Comparison of ENCODE assay signal across 10 mouse cellular contexts in the genomic region with DNA sequence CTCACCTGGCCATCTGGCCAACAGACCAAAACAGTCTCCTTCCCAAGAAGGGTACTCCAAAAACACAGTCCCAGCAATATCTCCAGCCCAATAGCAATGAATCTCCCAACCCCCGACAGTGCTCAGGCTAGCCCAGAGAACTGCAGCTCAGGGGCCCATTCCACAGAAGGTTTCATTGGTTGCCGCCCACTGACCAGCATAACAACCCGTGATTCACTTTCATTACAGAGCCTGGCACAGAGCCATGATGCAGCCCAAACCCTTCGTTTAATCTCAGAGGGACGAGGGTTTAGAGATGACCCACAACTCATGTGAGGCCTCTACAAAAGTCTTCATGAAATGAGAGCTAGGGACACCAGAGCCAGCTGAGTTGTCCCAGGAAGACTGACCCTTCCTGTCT.
"Had no signal": no experiment of that assay in that cellular context is flagged by ENCODE, and none has a peak within 500 bp of the region (broad histone marks: within the 10 kb centered on the region; RNA-seq: fewer than 3 reads in every experiment).

No protein-coding gene starts in this region.

- H3K27ac ChIP-seq: limb, embryonic 15.5 days; liver, embryonic 12.5 days; neural tube, embryonic 12.5 days had no signal

- H3K27me3 ChIP-seq: limb, embryonic 15.5 days; liver, embryonic 12.5 days; neural tube, embryonic 12.5 days had no signal

- H3K9ac ChIP-seq: limb, embryonic 15.5 days; liver, embryonic 12.5 days; neural tube, embryonic 12.5 days had no signal

- ATAC-seq: liver, embryonic 12.5 days had no signal

- H3K9me3 ChIP-seq: limb, embryonic 15.5 days; liver, embryonic 12.5 days; neural tube, embryonic 12.5 days had no signal

- H3K4me2 ChIP-seq: limb, embryonic 15.5 days; liver, embryonic 12.5 days; neural tube, embryonic 12.5 days had no signal

- H3K4me1 ChIP-seq: limb, embryonic 15.5 days; liver, embryonic 12.5 days; neural tube, embryonic 12.5 days had no signal

- H3K4me3 ChIP-seq: limb, embryonic 15.5 days; liver, embryonic 12.5 days; neural tube, embryonic 12.5 days had no signal

- DNase-seq: kidney, postnatal 14 days; layer of hippocampus, adult 9-11 months; layer of hippocampus, postnatal 36 days; midbrain, embryonic 14.5 days; right cerebral cortex, postnatal 4 days; spleen, adult 18-20 months; thymus, postnatal 36 days had no signal
